Mouse (Mus musculus) forebrain, embryonic 11.5 days (tissue): ENCODE data around the gene Herc1. TPM values are rescaled to one million over a fixed set of nuclear protein-coding genes. Genes with fewer than 3 reads are reported as not detected.

Experiments
- ATAC-seq: fragments of 200-750 bp; cut with Nextera tagmentation; replicated peaks from 2 replicates; pipeline ENCODE4 v1.8.0; 2017; ENCODE audit warnings: moderate TSS enrichment; ENCODE audit not compliant: low FRiP score
- DNase-seq: peaks from one replicate; pipeline ENCODE4 v3.0.0-alpha.2; 2017; ENCODE audit warnings: low spot score
- H3K27ac ChIP-seq: fragments of 300-500 bp; sonication (generic); 2 replicates; pipeline ENCODE4 v1.5.1; 2014; ENCODE audit warnings: low read depth, low read length
- H3K27me3 ChIP-seq: fragments of 300-500 bp; sonication (generic); 2 replicates; pipeline ENCODE4 v1.6.1; 2014; ENCODE audit warnings: mild to moderate bottlenecking, low read length, mixed read lengths; ENCODE audit not compliant: control insufficient read depth, insufficient read depth
- H3K36me3 ChIP-seq: fragments of 300-500 bp; sonication (generic); 2 replicates; pipeline ENCODE4 v1.6.1; 2014; ENCODE audit warnings: mild to moderate bottlenecking, low read length, moderate library complexity, mixed read lengths; ENCODE audit not compliant: control insufficient read depth, insufficient read depth
- H3K4me1 ChIP-seq: fragments of 300-500 bp; sonication (generic); replicated peaks from 2 replicates; pipeline ENCODE4 v1.6.1; 2014; ENCODE audit warnings: low read length, mixed read lengths; ENCODE audit not compliant: control insufficient read depth, insufficient read depth
- H3K4me2 ChIP-seq: fragments of 300-500 bp; sonication (generic); 2 replicates; pipeline ENCODE4 v1.6.1; 2014; ENCODE audit warnings: low read depth, mild to moderate bottlenecking, low read length, moderate library complexity, mixed read lengths; ENCODE audit not compliant: severe bottlenecking
- H3K4me3 ChIP-seq: fragments of 300-500 bp; sonication (generic); 2 replicates; pipeline ENCODE4 v1.5.1; 2014; ENCODE audit warnings: low read depth, low read length
- H3K9ac ChIP-seq: fragments of 300-500 bp; sonication (generic); 2 replicates; pipeline ENCODE4 v1.6.1; 2014; ENCODE audit warnings: low read length
- H3K9me3 ChIP-seq: fragments of 300-500 bp; sonication (generic); 2 replicates; pipeline ENCODE4 v1.6.1; 2016; ENCODE audit warnings: low read length, mixed read lengths; ENCODE audit not compliant: control insufficient read depth
- WGBS: fragments of 180-500 bp; shearing (Covaris S2); extraction: QIAGEN DNeasy Blood & Tissue Kit; methylation state at CpG from one replicate; pipeline ENCODE4 v1.1.7; 2014; 5-methylcytosine and 5-hydroxymethylcytosine counted together
- polyA plus RNA-seq: library from polyadenylated mRNA; unstranded; fragments of >200 nt; fragmentation: Nextera tagmentation; extraction: Ambion mirVana; gene quantifications from 2 replicates; pipeline ENCODE4 v1.2.1, GENCODE M21; 2014

Herc1 gene
- 41.7 and 44.0 TPM in 2 replicates for polyA plus RNA-seq

GRCm38 (mm10) chr9:66349860-66350787, at the start of gene Herc1:
Gene Herc1 (plus strand): TSS chr9:66350450.
- Histone ChIP-seq H3K4me3 (peak within 1 kb of the TSS; percentile 93), H3K4me2 (peak within 1 kb of the TSS; percentile 92), H3K36me3 (no peaks in the 10 kb centered on the region), H3K27me3 (no peaks in the 10 kb centered on the region), H3K4me1 (peaks cover 4% of the 10 kb centered on the region; the same call in 1 of the 2 replicates), H3K9me3 (no peaks in the 10 kb centered on the region), H3K9ac (peak within 1 kb of the TSS; percentile 97), H3K27ac (peak within 1 kb of the TSS; percentile 95)
- DNase-seq: peak; percentile 98
- ATAC-seq: peak; percentile 87
- WGBS: under 1% methylated on average over 85 of the region's 85 CpGs

DNA sequence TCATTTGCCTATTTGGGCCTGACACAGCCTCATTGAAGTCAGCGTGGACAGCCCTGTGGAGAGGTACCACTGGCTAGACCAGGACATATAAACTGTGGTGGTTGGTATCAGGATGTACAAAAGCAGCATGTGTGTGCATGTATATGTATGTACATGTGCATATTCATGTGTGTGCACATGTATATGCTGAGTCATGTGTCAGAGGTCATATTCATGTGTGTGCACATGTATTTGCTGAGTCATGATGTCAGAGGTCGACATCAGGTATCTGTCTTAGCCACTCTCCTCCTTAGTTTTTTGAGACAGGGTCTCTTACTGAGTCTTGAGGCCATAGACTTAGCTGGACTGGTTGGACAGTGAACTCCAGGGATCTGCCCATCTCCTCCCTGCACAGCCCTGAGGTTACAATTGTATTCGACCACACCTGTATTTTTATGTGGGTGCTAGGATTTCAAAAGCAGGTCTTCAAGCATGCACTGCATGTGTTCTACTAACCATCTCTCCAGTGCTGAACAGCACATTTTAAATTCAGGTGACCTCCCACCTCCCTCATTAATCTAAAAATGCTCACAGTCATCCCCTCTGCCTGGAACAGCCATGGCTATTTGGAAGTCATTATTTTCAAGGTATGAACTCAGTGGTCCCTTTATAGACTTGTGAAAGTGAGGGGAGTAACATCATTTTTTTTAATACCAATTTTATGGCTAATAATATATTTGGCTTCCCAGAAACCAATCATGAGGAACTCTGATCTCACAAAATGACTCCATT, 45.7 kb upstream of the Herc1 start:
- Histone ChIP-seq H3K4me3 (no peak overlapping the region), H3K9ac (no peak overlapping the region), H3K27me3 (no peaks in the 10 kb centered on the region), H3K4me1 (no peaks in the 10 kb centered on the region), H3K4me2 (no peak overlapping the region), H3K36me3 (no peaks in the 10 kb centered on the region), H3K9me3 (no peaks in the 10 kb centered on the region), H3K27ac (no peak overlapping the region)
- no peak for ATAC-seq
- DNase-seq: no peak
- 90% methylated on average over 3 of the region's 3 CpGs for WGBS

DNA sequence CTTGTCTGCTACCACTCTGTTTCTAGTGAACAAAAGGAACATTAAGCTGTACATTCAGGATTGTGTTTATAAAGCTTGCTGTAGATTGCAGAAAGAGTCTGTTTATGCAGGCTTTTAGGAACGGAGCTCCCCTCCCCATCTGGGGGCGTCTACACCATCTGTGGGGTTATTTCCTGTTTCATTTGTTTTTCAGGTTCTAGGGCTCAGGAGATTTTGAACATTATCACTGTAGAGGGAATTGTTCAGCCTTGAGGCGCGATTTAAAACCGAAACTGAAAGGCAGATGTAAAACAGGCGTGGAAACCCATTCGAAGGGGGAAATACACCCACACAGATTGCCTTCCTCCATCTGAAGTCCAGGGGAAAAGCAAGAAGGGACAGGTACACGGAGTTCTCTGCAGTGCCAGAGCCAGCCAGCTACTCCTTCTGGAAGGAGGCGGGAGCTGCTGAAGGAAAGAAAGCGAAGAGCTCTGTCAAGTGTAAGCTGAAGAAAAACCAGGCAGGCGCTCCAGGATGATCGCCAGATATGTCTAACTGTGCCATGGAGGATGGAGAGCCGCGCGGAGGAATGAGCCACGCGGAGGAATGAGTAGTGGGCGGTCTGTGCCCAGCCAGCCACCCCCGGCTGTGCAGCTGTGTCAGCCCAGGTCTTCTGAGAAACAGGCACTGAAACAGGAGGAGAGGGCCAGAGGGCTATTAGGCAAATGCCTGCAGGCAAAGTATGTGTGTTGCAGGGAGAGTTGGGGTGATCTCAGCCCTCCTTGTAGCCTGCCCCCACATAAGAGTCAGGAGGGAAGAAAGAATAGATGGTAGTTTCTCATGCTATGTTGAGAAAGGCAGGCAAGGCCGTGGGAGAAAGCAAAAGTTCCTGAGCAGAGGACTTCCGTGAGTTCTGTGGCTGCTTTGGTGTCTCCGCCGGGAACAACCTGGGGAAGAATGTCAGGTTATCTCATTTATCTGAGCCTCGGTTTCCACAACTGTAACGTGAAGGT, 44.8 kb upstream of the Herc1 start:
- peak overlapping the region; percentile 18; the same call in 1 of the 2 replicates for H3K4me2 ChIP-seq
- DNase-seq (no peak), ATAC-seq (no peak)
- no peaks in the 10 kb centered on the region for H3K4me1 ChIP-seq
- no peak overlapping the region for H3K4me3 ChIP-seq
- H3K36me3 ChIP-seq: no peaks in the 10 kb centered on the region
- WGBS: 64% methylated on average over 25 of the region's 25 CpGs
- no peak overlapping the region for H3K27ac ChIP-seq
- no peaks in the 10 kb centered on the region for H3K9me3 ChIP-seq
- H3K27me3 ChIP-seq: no peaks in the 10 kb centered on the region
- H3K9ac ChIP-seq: no peak overlapping the region; the same call in 1 of the 2 replicates

GRCm38 (mm10) chr9:66306414-66306813, 43.8 kb upstream of the Herc1 start:
- Histone ChIP-seq H3K9me3 (no peaks in the 10 kb centered on the region), H3K4me3 (no peak overlapping the region), H3K36me3 (no peaks in the 10 kb centered on the region), H3K4me1 (no peaks in the 10 kb centered on the region), H3K27me3 (no peaks in the 10 kb centered on the region), H3K9ac (no peak overlapping the region), H3K27ac (no peak overlapping the region), H3K4me2 (no peak overlapping the region)
- no peak for DNase-seq
- WGBS: 66% methylated on average over 3 of the region's 3 CpGs
- no peak for ATAC-seq

- H3K27me3 ChIP-seq: no peaks in the 10 kb centered on the region
Observed at GRCm38 (mm10) chr9:66307341-66307740, 42.9 kb upstream of the Herc1 start.

DNA sequence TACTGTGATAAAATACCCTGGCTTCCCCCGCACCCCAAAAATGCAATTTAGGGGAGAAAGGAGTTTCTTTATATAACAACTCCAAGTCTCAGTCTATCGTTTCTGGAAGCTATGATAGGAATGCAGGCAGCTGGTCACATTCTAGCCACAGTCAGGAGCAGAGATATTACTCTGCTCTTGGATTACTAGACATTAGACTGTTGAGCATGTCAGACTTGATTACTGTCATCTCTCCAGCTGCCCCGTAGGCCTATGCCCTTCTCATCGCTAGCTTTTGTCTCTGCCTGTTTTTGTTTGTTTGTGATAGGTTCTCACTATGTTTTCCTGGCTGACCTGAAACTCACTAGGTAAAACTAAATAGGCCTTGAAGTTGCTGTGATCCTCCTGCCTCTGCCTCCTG, 41.5 kb upstream of the Herc1 start:
- no peaks in the 10 kb centered on the region for H3K36me3 ChIP-seq
- H3K4me2 ChIP-seq: no peak overlapping the region
- H3K4me3 ChIP-seq: no peak overlapping the region
- WGBS: 86% methylated on average over 4 of the region's 4 CpGs
- H3K27ac ChIP-seq: no peak overlapping the region
- H3K9me3 ChIP-seq: no peaks in the 10 kb centered on the region
- no peaks in the 10 kb centered on the region for H3K27me3 ChIP-seq
- H3K9ac ChIP-seq: no peak overlapping the region
- no peaks in the 10 kb centered on the region for H3K4me1 ChIP-seq
- ATAC-seq: no peak
- no peak for DNase-seq

More at GRCm38 (mm10) chr9:66307341-66307740, 42.9 kb upstream of the Herc1 start:
- no peak overlapping the region for H3K4me2 ChIP-seq
- H3K9ac ChIP-seq: no peak overlapping the region
- no peak for ATAC-seq
- DNase-seq: peak; percentile 62
- H3K36me3 ChIP-seq: no peaks in the 10 kb centered on the region
- WGBS: 28% methylated on average over 2 of the region's 2 CpGs
- no peaks in the 10 kb centered on the region for H3K4me1 ChIP-seq
- no peak overlapping the region for H3K27ac ChIP-seq
- H3K9me3 ChIP-seq: no peaks in the 10 kb centered on the region
- no peak overlapping the region for H3K4me3 ChIP-seq

GRCm38 (mm10) chr9:66311458-66311857, 38.8 kb upstream of the Herc1 start:
- Histone ChIP-seq H3K36me3 (no peaks in the 10 kb centered on the region), H3K27me3 (no peaks in the 10 kb centered on the region), H3K4me1 (no peaks in the 10 kb centered on the region), H3K4me2 (no peak overlapping the region), H3K9ac (no peak overlapping the region), H3K27ac (no peak overlapping the region), H3K4me3 (no peak overlapping the region), H3K9me3 (no peaks in the 10 kb centered on the region)
- WGBS: 49% methylated on average over 3 of the region's 3 CpGs
- ATAC-seq (no peak), DNase-seq (no peak)

GRCm38 (mm10) chr9:66316603-66317002, 33.6 kb upstream of the Herc1 start:
- Histone ChIP-seq H3K27ac (no peak overlapping the region), H3K4me2 (no peak overlapping the region), H3K4me1 (no peaks in the 10 kb centered on the region), H3K9me3 (no peaks in the 10 kb centered on the region), H3K36me3 (no peaks in the 10 kb centered on the region), H3K9ac (no peak overlapping the region), H3K27me3 (no peaks in the 10 kb centered on the region), H3K4me3 (no peak overlapping the region)
- 86% methylated on average over 2 of the region's 2 CpGs for WGBS
- DNase-seq: no peak
- ATAC-seq: no peak
